Mouse (Mus musculus) thymus, postnatal 36 days (tissue): ENCODE data around the gene Rbm8a.
A peak's percentile ranks its signal among the peaks of the same experiment; 100 is the strongest.
"Not testable (repeated sequence)": the region's sequence is repeated elsewhere in the genome, so short reads cannot be mapped to it uniquely, and the experiment has no call there.

Experiments used
- DNase-seq, 2 experiments: peaks; one replicate each; pipeline ENCODE4 v3.0.0; 2022; ENCODE audit warnings: mixed read lengths in 2 of 2

Rbm8a gene

DNA sequence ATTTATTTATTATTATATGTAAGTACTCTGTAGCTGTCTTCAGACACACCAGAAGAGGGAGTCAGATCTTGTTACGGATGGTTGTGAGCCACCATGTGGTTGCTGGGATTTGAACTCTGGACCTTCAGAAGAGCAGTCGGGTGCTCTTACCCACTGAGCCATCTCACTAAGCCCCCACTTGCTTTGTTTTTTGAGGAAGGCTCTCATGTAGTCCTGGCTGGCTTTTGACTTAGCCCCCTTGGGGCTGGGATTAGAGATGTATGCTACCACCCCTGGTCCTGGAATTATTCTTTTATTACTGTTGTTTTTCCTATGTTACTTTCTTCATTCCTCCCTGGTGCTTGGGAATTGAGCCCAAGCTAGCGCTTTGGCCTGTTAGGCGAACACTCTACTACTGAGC, 23.7 kb upstream of the Rbm8a start:
- DNase-seq, result not testable (repeated sequence)

- DNase-seq, result no peak
Observed at GRCm38 (mm10) chr3:96606618-96607017, 23.1 kb upstream of the Rbm8a start.

DNA sequence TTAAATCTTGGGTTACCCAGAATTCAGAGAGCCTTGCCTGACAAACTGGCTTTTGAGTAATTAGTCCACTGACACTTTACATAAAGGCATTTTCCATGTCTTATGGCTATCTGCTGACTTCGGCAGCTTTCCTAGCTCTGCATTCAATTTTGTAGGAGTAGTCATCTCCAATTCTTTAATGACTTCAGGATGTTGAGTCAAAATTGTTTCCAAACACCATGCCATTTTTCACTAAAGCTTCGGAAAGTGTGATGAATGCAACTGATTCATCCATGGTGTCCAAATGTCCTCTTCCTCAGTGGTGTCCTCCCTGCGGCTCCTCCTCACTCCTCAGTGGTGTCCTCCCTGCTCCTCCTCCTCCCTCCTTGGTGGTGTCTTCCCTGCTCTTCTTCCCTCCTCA, 11.8 kb upstream of the Rbm8a start:
- DNase-seq, result no peak

DNA sequence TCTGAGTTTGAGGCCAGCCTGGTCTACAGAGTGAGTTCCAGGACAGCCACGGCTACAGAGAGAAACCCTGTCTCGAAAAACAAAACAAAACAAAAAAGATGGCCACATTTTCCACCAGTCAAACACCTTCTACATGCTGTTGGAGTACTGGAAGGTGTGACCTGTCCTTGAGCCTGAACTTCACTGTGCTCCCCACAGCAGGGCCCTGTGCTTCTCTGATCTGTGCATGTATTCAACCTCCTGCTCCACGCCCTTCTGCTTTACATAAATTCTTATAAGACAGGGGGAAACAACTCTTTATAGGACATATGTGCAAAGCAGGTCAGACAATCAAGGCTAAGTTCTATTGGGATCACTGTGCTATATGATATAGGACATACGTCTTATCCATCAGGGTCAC, 6.5 kb upstream of the Rbm8a start:
- no peak for DNase-seq

DNA sequence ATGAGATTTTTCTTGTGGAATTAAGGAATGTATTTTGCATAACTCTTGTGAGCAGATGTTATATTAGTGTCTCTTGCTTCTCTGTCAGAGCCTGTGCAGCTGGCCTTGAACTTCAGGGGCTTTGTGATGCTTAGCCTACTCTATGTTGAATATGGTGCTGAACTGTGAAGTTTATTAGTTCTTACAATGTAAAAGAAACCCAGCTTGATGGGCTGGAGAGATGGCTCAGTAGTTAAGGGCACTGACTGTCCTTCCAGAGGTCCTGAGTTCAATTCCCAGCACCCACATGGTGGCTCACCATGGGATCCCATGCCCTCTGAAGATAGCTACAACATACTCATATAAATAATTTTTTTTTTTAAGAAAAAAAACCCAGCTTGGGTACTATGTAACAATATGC, 2.3 kb downstream of the Rbm8a start:
- DNase-seq, result no peak

DNA sequence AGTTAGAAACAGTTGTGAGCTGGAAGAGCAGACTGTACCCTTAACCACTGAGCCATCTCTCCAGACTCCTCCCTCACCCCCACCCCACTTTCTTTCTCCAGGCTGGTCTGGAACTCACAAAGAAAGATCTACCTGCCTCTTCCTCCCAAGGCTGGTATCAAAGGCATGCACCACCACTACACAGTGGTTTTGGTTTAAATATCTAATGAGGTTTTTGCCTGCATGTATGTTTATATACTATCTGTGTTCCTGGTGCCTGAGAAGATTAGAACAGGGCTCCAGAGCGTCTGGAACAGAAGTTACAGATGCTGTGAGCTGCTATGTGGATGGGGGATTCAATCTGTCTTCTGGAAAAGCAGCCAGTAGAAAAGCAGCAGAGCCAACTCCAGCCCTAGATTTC, 4.3 kb downstream of the Rbm8a start:
- DNase-seq, result no peak

DNA sequence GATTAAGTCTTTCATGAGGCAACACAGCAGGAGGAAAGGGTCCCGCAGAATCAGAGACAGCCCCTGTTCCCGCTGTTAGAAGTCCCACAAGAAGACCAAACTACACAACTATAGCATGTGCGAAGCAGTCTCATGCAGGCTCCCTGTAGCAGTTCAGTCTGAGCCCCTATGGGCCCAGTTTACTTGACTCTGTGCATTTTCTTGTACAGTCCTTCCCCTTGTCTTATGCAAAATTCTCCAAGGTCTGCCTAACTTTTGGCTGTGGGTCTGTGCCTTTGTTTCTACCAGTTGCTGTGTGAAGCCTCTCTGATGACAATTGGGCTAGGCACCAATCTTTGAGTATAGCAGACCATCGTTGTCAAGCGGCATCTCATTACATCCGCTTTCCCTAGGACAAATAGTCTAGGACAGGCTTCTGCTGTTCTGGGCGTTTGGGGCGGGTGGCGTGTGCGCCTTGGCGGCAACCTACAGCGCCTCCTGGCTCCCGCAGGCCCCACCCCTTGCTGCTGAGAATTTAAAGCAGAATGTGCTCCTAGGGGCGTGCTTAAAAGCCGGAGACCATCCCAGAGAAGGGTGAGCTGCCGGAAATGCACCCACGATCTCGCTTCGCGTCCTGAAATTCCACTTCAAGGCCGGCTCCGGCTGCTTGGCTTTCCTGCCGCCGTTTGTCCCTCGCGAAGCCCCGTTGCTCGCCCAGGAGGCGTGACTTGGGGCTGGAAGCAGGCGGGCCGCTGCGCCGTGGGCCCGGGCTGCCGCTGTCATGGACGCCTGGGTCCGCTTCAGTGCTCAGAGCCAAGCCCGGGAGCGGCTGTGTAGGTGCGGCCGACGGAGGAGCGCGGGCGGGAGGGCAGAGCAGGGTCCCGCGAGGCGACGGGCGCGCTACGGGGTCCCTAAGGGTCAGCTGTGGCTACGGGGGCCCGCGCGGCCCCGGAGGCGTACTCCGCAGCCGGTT, 5.5 kb downstream of the Rbm8a start, which contains the start of the genes Pex11b and Gm42957:
TSS of gene Pex11b (plus strand) at position 449 of the 952 bp plus-strand sequence.
TSS of gene Gm42957 (plus strand) at position 547 of the 952 bp plus-strand sequence.
- DNase-seq, result peak; percentile 83 to 85

DNA sequence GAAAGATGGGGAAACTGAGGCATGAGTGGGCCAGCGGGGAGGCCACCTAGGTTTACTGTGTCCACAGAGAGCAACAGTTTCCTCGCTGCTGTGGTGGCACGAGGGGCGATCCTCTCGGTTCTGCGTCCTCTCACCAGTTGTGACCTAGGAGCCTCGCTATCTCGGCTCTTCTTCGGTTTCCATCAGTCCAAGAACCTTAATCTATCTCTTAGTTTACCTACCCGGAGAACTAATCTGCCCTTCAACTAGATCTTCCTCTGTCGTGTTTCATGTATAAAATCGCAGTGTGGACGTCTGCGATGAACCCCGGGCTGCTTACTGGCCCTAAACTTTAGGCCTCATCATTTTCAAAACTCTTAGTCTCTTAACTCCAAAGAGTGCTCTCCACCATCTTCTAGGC, 6.2 kb downstream of the Rbm8a start:
- DNase-seq, result no peak

DNA sequence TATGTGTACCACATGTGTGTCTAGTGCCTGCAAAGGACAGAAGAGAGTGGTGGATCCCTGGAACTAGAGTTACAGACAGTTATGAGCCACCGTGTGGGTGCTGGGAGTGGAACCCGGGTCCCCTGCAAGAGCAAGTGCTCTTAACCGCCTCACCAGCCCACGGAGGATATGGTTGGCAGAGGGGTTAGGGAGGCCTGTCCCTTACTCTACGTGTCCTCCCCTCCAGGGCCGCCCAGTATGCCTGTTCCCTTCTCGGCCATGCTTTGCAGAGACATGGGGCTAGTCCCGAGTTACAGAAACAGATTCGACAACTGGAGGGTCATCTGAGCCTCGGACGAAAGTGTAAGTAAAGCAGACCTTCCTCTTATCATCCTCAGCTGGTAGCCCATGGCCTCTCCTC, 6.7 kb downstream of the Rbm8a start:
- DNase-seq, result no peak

DNA sequence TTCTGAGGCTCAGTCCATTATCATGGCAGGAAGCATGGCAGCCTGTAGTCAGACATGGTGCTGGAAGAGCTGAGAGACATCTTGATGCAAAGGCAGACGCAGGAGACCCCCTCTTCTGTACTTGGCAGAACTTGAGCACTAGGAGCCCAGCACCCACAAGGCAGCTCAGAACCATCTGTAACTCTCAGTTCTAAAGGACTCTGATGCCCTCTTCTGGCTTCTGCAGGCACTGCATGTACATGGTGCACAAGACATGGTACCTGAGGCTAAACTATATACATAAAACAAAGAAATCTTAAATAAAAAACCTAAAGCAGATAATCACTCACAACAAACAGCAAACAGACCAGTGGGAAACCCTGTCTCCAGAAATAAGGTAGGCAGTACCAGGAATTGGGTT, 9.5 kb downstream of the Rbm8a start:
- peak; percentile 67 to 78 for DNase-seq

- no peak for DNase-seq
Observed at GRCm38 (mm10) chr3:96645018-96645649, 15.4 kb downstream of the Rbm8a start, which contains the start of gene Itga10. Gene Itga10 (plus strand): TSS chr3:96645584.

- no peak for DNase-seq
Observed at GRCm38 (mm10) chr3:96647365-96647764, 17.6 kb downstream of the Rbm8a start.

GRCm38 (mm10) chr3:96660901-96661300, 31.2 kb downstream of the Rbm8a start:
- no peak for DNase-seq

DNA sequence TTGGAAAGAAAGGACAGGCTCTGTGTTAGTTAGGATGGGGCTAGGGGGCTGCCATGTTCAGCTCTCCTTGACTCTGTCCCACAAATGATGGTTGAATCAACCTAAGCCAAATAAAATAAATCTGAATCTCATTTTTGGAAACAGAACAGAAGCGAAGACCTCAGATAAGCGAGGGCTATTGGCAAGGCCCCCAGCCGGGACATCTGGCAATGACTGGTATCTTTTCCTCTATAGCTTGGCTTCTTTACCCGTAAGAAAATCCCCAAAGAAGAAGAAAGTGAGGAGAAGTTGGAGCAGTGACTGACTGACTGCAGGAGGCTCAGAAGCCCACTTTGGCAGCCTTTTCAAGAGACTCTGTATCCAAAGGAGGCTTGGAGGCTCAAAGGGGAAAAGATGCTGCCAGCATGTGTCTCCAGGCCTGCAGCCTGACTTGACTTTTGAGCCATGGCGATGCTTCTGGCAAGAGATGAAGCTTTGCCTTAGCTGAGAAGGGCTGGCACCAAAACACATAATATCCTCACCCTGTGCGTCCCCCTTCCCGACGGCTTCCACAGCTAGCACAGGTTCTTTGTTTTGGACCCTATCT, 33.1 kb downstream of the Rbm8a start:
- no peak for DNase-seq

- peak; percentile 61 to 74 for DNase-seq
Observed at GRCm38 (mm10) chr3:96663432-96664239, 33.9 kb downstream of the Rbm8a start.

- not testable (repeated sequence) for DNase-seq
Observed at GRCm38 (mm10) chr3:96665732-96666363, 36.1 kb downstream of the Rbm8a start.

DNA sequence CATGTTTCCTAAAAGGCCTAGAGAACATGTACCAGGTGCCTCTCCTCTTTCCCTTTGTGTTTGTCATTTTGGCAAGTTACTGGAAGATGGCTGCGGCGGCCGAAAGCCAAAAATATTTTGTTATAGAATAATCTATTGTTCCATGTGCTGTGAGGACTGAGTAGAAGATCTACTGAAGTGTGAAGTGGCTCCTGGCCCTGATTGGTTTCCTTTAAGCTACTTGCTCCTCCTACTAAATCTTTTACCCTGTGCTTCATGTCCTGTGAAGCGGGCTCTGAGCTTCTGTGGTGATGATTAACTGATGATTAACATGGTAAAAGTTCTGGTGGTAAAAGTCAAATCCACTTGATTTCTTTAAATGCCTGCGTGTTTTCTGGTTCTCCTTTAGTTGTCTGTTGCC, 37.2 kb downstream of the Rbm8a start:
- DNase-seq, result no peak

DNA sequence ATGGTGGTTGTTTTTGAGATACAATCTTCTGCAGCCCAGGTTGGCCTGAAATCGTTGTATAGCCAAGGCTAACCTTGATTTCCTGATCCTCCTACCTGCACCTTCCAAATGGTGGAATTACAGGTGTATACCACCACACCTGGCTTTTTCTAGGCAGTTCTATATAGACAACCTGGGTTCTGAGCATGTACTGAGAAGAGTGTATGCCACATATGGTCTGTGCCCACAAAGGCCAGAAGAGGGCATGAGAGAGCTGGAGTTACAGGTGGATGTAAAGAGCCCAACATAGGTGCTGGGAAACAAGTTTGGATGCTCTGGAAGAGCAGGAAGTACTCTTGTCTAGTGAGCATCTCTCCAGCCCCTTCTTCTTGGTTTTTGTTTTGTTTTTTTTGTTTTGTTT, 37.6 kb downstream of the Rbm8a start:
- peak; percentile 26 to 34 for DNase-seq

DNA sequence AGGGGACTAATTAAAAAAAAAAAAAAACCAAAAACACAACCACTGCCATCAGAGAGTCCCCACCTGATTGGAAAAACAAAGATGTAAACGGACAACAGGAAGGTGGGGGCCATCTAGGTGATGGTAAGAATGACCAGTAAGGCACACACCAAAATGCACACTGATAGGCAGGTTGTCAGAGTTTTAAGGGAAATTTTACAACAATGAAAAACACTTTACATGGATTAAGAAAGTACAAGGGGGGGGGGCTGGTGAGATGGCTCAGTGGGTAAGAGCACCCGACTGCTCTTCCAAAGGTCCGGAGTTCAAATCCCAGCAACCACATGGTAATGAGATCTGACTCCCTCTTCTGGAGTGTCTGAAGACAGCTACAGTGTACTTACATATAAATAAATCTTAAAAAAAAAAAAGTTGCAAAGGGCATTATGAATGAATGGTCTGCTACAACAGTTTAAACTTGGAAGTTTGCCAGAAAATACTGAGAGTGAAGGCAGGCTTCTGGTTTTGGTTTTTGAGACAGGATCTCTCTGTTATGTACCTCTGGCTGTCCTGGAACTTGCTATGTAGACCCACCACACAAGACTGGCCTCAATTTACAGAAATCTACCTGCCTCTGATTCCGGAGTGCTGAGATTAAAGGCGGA, 38.8 kb downstream of the Rbm8a start:
- no peak for DNase-seq

- DNase-seq, result peak; percentile 73 to 82
Observed at GRCm38 (mm10) chr3:96669727-96670468, 40.2 kb downstream of the Rbm8a start, which contains the start of gene Ankrd35. Gene Ankrd35 (plus strand): TSS chr3:96670131.

DNA sequence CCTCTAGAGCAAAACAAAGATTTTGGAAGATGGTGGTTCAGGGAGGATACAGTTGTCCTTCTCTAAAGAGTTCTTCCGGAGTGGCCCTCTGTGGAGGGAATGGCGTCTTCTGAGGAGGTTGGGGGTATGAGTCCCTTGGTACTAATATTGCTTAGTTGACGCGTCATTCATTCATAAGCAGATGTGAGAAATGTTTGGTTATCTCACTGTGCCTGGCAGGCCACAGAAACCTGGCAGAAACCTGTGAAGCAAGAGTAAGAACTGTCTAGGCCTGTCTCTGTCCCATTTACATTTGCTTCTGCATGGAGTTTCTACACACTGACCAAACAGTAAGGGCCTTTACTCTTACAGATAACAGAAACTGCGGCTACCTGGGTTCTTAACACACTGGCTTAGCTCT, 41.8 kb downstream of the Rbm8a start:
- no peak for DNase-seq
